Mouse (Mus musculus): Measurements from ENCODE around the gene Zfp282. TPM values are rescaled to one million over a fixed set of nuclear protein-coding genes. Genes with fewer than 3 reads are reported as not detected.

Gene Zfp282
- polyA plus RNA-seq, 1 experiment from 2014 or later = 9.5 TPM

DNA sequence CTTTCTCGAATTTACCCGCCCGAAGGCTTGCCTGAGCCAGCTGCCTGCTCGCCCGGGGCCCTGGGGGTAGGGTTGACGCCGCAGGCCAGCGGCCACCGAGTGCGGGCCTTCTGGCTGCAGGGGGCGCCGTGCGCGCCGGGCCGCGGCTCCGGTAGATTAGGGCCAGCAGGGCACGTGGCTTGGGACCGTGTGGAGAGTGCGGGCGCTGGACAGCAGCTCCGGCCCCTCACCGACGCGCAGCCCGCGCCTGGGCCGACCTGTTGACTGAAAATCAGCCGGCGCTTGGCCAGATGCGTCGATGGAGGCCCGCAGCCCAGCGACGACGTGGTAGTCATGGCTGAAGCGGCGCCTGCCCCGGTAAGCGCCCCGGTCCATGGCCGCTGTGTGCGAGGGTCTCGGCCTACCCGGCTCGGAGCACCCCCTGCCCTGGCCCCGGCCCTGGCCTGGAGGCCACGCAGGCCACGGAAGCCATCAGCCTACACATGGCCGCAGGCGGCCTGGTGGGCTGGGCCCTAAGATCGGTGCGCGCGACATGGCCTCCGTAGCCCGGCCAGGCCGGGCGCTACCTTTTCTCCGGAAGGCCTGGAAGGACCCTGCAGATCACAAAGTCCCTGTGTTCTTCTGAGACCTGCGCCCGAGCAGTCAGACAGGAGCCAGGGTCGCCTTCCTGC lies 66.2 kb downstream of the Zfp282 start:
- Histone ChIP-seq H3K9me3 (replicated peaks; ENCODE audit: control insufficient read depth, low read length) (no peaks in the 10 kb centered on the region), H3K36me3 (ENCODE audit: control insufficient read depth, insufficient read depth) (no peaks in the 10 kb centered on the region), H3K27ac (ENCODE audit: low read length) (no peak overlapping the region), H3K9ac (ENCODE audit: low read length) (peak overlapping the region; percentile 76), H3K27me3 (ENCODE audit: control insufficient read depth, insufficient read depth, low read length) (no peaks in the 10 kb centered on the region), H3K4me2 (ENCODE audit: low read depth, low read length) (peak overlapping the region; percentile 84), H3K4me3 (ENCODE audit: low read length) (peak overlapping the region; percentile 56), H3K4me1 (ENCODE audit: control insufficient read depth, insufficient read depth, low read length) (peaks cover 2% of the 10 kb centered on the region; the same call in 1 of the 2 replicates)
- 8% methylated on average over 64 of the region's 64 CpGs for WGBS
- ATAC-seq (replicated peaks; ENCODE audit: extremely low read depth, insufficient read depth, low FRiP score) = peak; percentile 88

DNA sequence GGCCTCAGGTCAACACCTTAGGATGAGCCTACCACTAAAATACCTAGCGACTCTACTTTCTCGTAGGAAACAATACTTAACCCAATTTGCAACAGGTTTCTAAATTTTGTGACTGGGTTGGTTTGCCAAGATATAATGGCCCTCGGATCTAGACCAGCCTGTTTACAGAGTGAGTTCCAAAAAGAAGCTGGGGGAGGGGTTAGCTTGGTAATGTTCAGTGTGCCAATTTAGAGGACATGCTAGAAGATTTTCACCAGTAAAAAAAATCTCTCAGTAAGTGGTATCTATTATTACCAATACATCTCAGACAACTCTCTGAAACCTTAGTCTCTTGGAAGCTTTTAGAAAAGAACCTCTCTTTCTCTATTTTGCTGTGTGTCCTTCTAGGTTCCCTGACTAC lies 66.7 kb downstream of the Zfp282 start:
- H3K4me3 ChIP-seq (ENCODE audit: low read length) = peak overlapping the region; percentile 56

GRCm38 (mm10) chr6:47947388-47947787 lies 70.4 kb downstream of the Zfp282 start:
- ATAC-seq (replicated peaks; ENCODE audit: extremely low read depth, insufficient read depth, low FRiP score) = no peak
- no peak overlapping the region for H3K4me3 ChIP-seq (ENCODE audit: low read length)
- H3K27ac ChIP-seq (ENCODE audit: low read length) = no peak overlapping the region
- 86% methylated on average over 4 of the region's 4 CpGs for WGBS
- no peaks in the 10 kb centered on the region for H3K9me3 ChIP-seq (replicated peaks; ENCODE audit: control insufficient read depth, low read length)
- H3K9ac ChIP-seq (ENCODE audit: low read length) = no peak overlapping the region
- no peaks in the 10 kb centered on the region for H3K36me3 ChIP-seq (ENCODE audit: control insufficient read depth, insufficient read depth)
- H3K4me1 ChIP-seq (ENCODE audit: control insufficient read depth, insufficient read depth, low read length) = peaks cover 2% of the 10 kb centered on the region; the same call in 1 of the 2 replicates
- H3K27me3 ChIP-seq (ENCODE audit: control insufficient read depth, insufficient read depth, low read length) = peaks cover 2% of the 10 kb centered on the region; the same call in 1 of the 2 replicates
- H3K4me2 ChIP-seq (ENCODE audit: low read depth, low read length) = no peak overlapping the region

More for the DNA sequence above, 66.7 kb downstream of the Zfp282 start:
- ATAC-seq (replicated peaks; ENCODE audit: extremely low read depth, insufficient read depth, low FRiP score) = no peak
- H3K4me1 ChIP-seq (ENCODE audit: control insufficient read depth, insufficient read depth, low read length) = peaks cover 2% of the 10 kb centered on the region; the same call in 1 of the 2 replicates
- H3K4me2 ChIP-seq (ENCODE audit: low read depth, low read length) = peak overlapping the region; percentile 84
- H3K9me3 ChIP-seq (replicated peaks; ENCODE audit: control insufficient read depth, low read length) = no peaks in the 10 kb centered on the region
- no peaks in the 10 kb centered on the region for H3K27me3 ChIP-seq (ENCODE audit: control insufficient read depth, insufficient read depth, low read length)
- no peaks in the 10 kb centered on the region for H3K36me3 ChIP-seq (ENCODE audit: control insufficient read depth, insufficient read depth)
- peak overlapping the region; percentile 76 for H3K9ac ChIP-seq (ENCODE audit: low read length)
- no peak overlapping the region for H3K27ac ChIP-seq (ENCODE audit: low read length)
- WGBS = 83% methylated on average over 3 of the region's 3 CpGs

DNA sequence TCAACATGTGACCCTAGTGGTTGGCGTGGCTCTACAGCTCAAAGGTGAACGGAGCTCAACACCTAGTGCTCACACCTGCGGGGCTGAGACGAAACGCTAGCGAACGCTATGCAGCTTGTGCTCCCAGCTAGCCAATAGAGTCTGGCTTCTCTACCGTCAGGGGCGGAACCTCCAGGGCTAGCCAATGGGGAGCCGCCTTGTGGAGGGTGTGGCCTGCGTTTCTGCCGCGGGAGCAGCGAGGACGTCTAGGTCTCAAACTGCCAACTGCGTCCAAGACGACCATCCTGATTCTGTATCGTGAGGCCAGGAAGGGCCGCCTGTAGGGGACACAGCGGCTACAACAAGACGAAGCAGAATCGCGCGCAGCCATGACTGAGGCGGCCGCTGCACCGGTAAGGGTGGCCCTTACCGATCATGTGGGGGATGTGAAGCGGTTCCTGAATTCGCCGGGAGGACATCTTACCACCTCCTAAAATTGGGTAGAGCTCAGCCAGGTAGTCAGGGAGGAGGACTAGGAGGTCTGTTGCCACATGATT lies 76.3 kb downstream of the Zfp282 start, which contains the start of gene Zfp956:
Gene Zfp956 (plus strand): TSS at position 200 of the 536 bp plus-strand sequence.
- WGBS = under 1% methylated on average over 31 of the region's 31 CpGs
- Histone ChIP-seq H3K4me1 (ENCODE audit: control insufficient read depth, insufficient read depth, low read length) (no peaks in the 10 kb centered on the region), H3K9me3 (replicated peaks; ENCODE audit: control insufficient read depth, low read length) (no peaks in the 10 kb centered on the region), H3K27ac (ENCODE audit: low read length) (peak within 1 kb of the TSS; percentile 32; the same call in 1 of the 2 replicates), H3K4me2 (ENCODE audit: low read depth, low read length) (peak within 1 kb of the TSS; percentile 70), H3K4me3 (ENCODE audit: low read length) (peak within 1 kb of the TSS; percentile 72), H3K36me3 (ENCODE audit: control insufficient read depth, insufficient read depth) (no peaks in the 10 kb centered on the region), H3K27me3 (ENCODE audit: control insufficient read depth, insufficient read depth, low read length) (peaks cover 12% of the 10 kb centered on the region; the same call in 1 of the 2 replicates), H3K9ac (ENCODE audit: low read length) (peak within 1 kb of the TSS; percentile 68)
- peak; percentile 98 for ATAC-seq (replicated peaks; ENCODE audit: extremely low read depth, insufficient read depth, low FRiP score)

DNA sequence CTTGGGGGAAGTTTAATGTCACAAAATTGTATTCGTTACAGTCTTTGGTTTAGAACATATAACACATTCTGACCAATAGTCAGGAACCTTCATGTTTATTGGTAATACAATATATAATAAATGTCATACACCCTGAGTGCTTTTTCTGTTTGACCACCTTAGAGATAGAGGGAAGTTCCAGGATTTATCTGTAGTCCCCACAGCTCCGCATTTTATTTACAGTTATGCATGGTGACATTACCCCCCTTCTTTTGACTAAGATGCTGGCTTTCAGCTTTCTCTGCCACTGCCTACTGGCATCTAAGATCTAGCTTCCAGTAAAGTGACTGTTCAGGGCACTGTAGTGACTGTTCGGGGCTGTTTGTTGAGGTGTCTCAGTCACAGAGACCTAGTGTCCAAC lies 77.4 kb downstream of the Zfp282 start:
- H3K27me3 ChIP-seq (ENCODE audit: control insufficient read depth, insufficient read depth, low read length) = peaks cover 12% of the 10 kb centered on the region; the same call in 1 of the 2 replicates
- no peaks in the 10 kb centered on the region for H3K4me1 ChIP-seq (ENCODE audit: control insufficient read depth, insufficient read depth, low read length)
- ATAC-seq (replicated peaks; ENCODE audit: extremely low read depth, insufficient read depth, low FRiP score) = no peak
- no peak overlapping the region for H3K4me2 ChIP-seq (ENCODE audit: low read depth, low read length)
- no peak overlapping the region for H3K9ac ChIP-seq (ENCODE audit: low read length)
- 88% methylated on average over 3 of the region's 3 CpGs for whole genome bisulfite sequencing
- no peak overlapping the region for H3K27ac ChIP-seq (ENCODE audit: low read length)
- H3K9me3 ChIP-seq (replicated peaks; ENCODE audit: control insufficient read depth, low read length) = no peaks in the 10 kb centered on the region
- H3K4me3 ChIP-seq (ENCODE audit: low read length) = no peak overlapping the region
- no peaks in the 10 kb centered on the region for H3K36me3 ChIP-seq (ENCODE audit: control insufficient read depth, insufficient read depth)

- Histone ChIP-seq H3K9me3 (replicated peaks; ENCODE audit: control insufficient read depth, low read length) (no peaks in the 10 kb centered on the region), H3K4me2 (ENCODE audit: low read depth, low read length) (no peak overlapping the region), H3K36me3 (ENCODE audit: control insufficient read depth, insufficient read depth) (no peaks in the 10 kb centered on the region), H3K9ac (ENCODE audit: low read length) (no peak overlapping the region), H3K4me1 (ENCODE audit: control insufficient read depth, insufficient read depth, low read length) (no peaks in the 10 kb centered on the region), H3K27me3 (ENCODE audit: control insufficient read depth, insufficient read depth, low read length) (peaks cover 10% of the 10 kb centered on the region; the same call in 1 of the 2 replicates), H3K27ac (ENCODE audit: low read length) (no peak overlapping the region), H3K4me3 (ENCODE audit: low read length) (no peak overlapping the region)
- no peak for ATAC-seq (replicated peaks; ENCODE audit: extremely low read depth, insufficient read depth, low FRiP score)
These were observed 80.8 kb downstream of the Zfp282 start for GRCm38 (mm10) chr6:47957816-47958215.

Other genes with a start within 250 kb of the Zfp282 start
- 139 and 153 TPM in 2 replicates for gene Pdia4, start 63.8 kb upstream of the Zfp282 start, polyA plus RNA-seq (2015; fragmentation: Nextera tagmentation; extraction: Ambion mirVana)
- gene Zfp786, start 46.3 kb upstream of the Zfp282 start, polyA plus RNA-seq (2015; fragmentation: Nextera tagmentation; extraction: Ambion mirVana) = 1.5 and 1.7 TPM in 2 replicates
- gene Zfp398, start 41.5 kb upstream of the Zfp282 start, polyA plus RNA-seq (2015; fragmentation: Nextera tagmentation; extraction: Ambion mirVana) = 4.7 and 4.9 TPM in 2 replicates
- gene Zfp212, start 43.3 kb downstream of the Zfp282 start, polyA plus RNA-seq (2015; fragmentation: Nextera tagmentation; extraction: Ambion mirVana) = 10.3 and 10.9 TPM in 2 replicates
- gene Zfp956, start 76.2 kb downstream of the Zfp282 start, polyA plus RNA-seq (2015; fragmentation: Nextera tagmentation; extraction: Ambion mirVana) = 3.3 and 3.9 TPM in 2 replicates
- 2.6 and 2.7 TPM in 2 replicates for gene Zfp777, start 171.7 kb downstream of the Zfp282 start, polyA plus RNA-seq (2015; fragmentation: Nextera tagmentation; extraction: Ambion mirVana)
- 7.5 and 9.2 TPM in 2 replicates for gene Zfp746, start 209.4 kb downstream of the Zfp282 start, polyA plus RNA-seq (2015; fragmentation: Nextera tagmentation; extraction: Ambion mirVana)